Mouse (Mus musculus) ES-Bruce4 (cell line): ENCODE data around the gene Usp20. TPM values are rescaled to one million over a fixed set of nuclear protein-coding genes. Genes with fewer than 3 reads are reported as not detected.

ENCODE experiments used
- H3K27ac ChIP-seq: 2 replicates; pipeline ENCODE4 v1.5.1; 2012; ENCODE audit warnings: low read length, inconsistent platforms; ENCODE audit not compliant: insufficient read depth
- H3K27me3 ChIP-seq: 2 replicates; pipeline ENCODE4 v1.6.1; 2012; ENCODE audit warnings: mild to moderate bottlenecking, low read length, inconsistent platforms; ENCODE audit not compliant: control insufficient read depth, poor library complexity, insufficient read depth, severe bottlenecking
- H3K36me3 ChIP-seq: 2 replicates; pipeline ENCODE4 v1.6.1; 2012; ENCODE audit warnings: inconsistent platforms, mild to moderate bottlenecking, low read length, moderate library complexity; ENCODE audit not compliant: control insufficient read depth, poor library complexity, insufficient read depth, severe bottlenecking
- H3K4me1 ChIP-seq: one replicate; pipeline ENCODE4 v1.8.1; 2011; ENCODE audit warnings: low read length; ENCODE audit not compliant: control insufficient read depth, insufficient read depth
- H3K4me3 ChIP-seq: 2 replicates; pipeline ENCODE4 v1.5.1; 2011; ENCODE audit warnings: low read depth, mild to moderate bottlenecking, low read length
- H3K9ac ChIP-seq: 2 replicates; pipeline ENCODE4 v1.6.1; 2012; ENCODE audit warnings: low read depth, mild to moderate bottlenecking, inconsistent platforms; ENCODE audit not compliant: poor library complexity, severe bottlenecking
- H3K9me3 ChIP-seq: replicated peaks from 2 replicates; pipeline ENCODE4 v1.6.1; 2012; ENCODE audit warnings: mild to moderate bottlenecking, low read length, inconsistent platforms; ENCODE audit not compliant: control insufficient read depth, poor library complexity, insufficient read depth, severe bottlenecking
- CTCF ChIP-seq: IDR thresholded peaks from one replicate; pipeline ENCODE4 v1.8.1; 2011; ENCODE audit warnings: low read depth, low read length
- EP300 ChIP-seq: IDR thresholded peaks from 2 replicates; pipeline ENCODE4 v1.6.1; 2011; ENCODE audit warnings: low read depth, low read length; ENCODE audit not compliant: insufficient read depth
- POLR2A ChIP-seq: IDR thresholded peaks from one replicate; pipeline ENCODE4 v1.8.1; 2011; ENCODE audit warnings: low read length; ENCODE audit not compliant: insufficient read depth
- polyA plus RNA-seq: library from polyadenylated mRNA; stranded (reverse); fragments of >200 nt; gene quantifications from 2 replicates; pipeline ENCODE4 v1.2.4, GENCODE M21; 2011; ENCODE audit warnings: low read depth; ENCODE audit not compliant: missing spikeins, insufficient read depth, insufficient read length

Gene Usp20
- polyA plus RNA-seq, 1 experiment, result 7.2 TPM

GRCm38 (mm10) chr2:30967352-30968327, 14.4 kb upstream of the Usp20 start, which contains the start of gene Tor1a:
Gene Tor1a (minus strand): TSS chr2:30967933.
- Histone ChIP-seq H3K9me3 (no peaks in the 10 kb centered on the region), H3K27me3 (no peaks in the 10 kb centered on the region), H3K27ac (no peak within 1 kb of the TSS), H3K4me3 (peak within 1 kb of the TSS; percentile 84), H3K9ac (peak within 1 kb of the TSS; percentile 72), H3K4me1 (no peaks in the 10 kb centered on the region), H3K36me3 (peaks cover 16% of the 10 kb centered on the region)
- TF ChIP-seq CTCF (no peak), POLR2A (peak; percentile 84), EP300 (0 out of 2 replicates have a peak, but pooled peaks have one; percentile 16)

GRCm38 (mm10) chr2:30983024-30983423, 945 bp downstream of the Usp20 start:
- TF ChIP-seq CTCF (no peak), EP300 (no peak), POLR2A (no peak)
- no peaks in the 10 kb centered on the region for H3K27me3 ChIP-seq
- no peak overlapping the region for H3K27ac ChIP-seq
- H3K4me3 ChIP-seq, result no peak overlapping the region
- H3K9me3 ChIP-seq, result no peaks in the 10 kb centered on the region
- H3K36me3 ChIP-seq, result no peaks in the 10 kb centered on the region
- no peaks in the 10 kb centered on the region for H3K4me1 ChIP-seq
- peak overlapping the region; percentile 20; the same call in 1 of the 2 replicates for H3K9ac ChIP-seq

GRCm38 (mm10) chr2:30985111-30986020, 3.3 kb downstream of the Usp20 start:
- Histone ChIP-seq H3K36me3 (no peaks in the 10 kb centered on the region), H3K27ac (peak overlapping the region; percentile 27; the same call in 1 of the 2 replicates), H3K9ac (no peak overlapping the region), H3K9me3 (no peaks in the 10 kb centered on the region), H3K4me3 (no peak overlapping the region), H3K4me1 (no peaks in the 10 kb centered on the region), H3K27me3 (no peaks in the 10 kb centered on the region)
- TF ChIP-seq CTCF (no peak), EP300 (no peak), POLR2A (peak; percentile 20)

DNA sequence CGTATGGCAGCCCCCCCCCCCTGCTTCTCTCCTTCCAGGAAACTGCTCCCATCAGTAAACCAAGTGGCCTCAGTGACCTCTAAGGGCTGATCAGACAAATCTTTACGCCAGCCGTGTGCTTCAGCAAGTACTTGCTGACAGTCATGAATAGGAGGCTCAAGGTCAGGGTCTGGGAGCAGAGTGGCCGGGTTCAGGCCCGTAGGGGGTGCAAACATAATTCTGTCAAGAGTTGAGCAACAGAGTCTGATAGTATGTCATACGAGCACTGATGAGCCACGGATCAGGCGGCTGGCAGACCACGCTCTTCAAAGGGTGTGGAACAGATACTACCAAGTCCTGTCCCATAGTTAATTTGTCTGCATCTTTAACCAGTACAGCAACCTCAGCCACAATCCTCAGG, 8.1 kb downstream of the Usp20 start:
- Histone ChIP-seq H3K9me3 (no peaks in the 10 kb centered on the region), H3K36me3 (no peaks in the 10 kb centered on the region), H3K4me1 (no peaks in the 10 kb centered on the region), H3K4me3 (no peak overlapping the region), H3K27ac (no peak overlapping the region), H3K9ac (no peak overlapping the region), H3K27me3 (no peaks in the 10 kb centered on the region)
- TF ChIP-seq EP300 (no peak), POLR2A (no peak), CTCF (no peak)

DNA sequence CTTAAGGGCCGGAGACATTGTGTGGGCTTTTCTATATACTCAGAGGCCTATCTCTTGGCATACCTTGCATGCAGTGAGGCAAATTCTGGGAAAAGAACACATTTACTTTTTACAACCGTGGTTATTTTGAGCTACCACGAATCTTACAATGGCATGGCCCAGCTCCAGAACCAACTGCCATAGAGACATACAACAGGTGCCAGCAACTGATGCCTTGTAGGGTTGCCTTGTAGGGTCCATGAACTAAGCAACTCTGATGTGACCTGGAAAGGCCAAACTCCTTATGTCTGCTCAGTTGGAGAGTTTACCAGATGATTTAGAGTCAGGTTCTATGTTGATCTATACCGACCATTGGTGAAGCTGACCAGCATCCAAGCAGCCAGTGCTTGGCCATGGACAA, 12.8 kb downstream of the Usp20 start:
- no peak overlapping the region for H3K9ac ChIP-seq
- no peaks in the 10 kb centered on the region for H3K36me3 ChIP-seq
- H3K4me1 ChIP-seq, result no peaks in the 10 kb centered on the region
- H3K27ac ChIP-seq, result no peak overlapping the region
- no peak overlapping the region for H3K4me3 ChIP-seq
- no peaks in the 10 kb centered on the region for H3K27me3 ChIP-seq
- TF ChIP-seq POLR2A (no peak), CTCF (no peak), EP300 (no peak)
- H3K9me3 ChIP-seq, result no peaks in the 10 kb centered on the region
